Mouse (Mus musculus) megakaryocyte, embryonic 14.5 days (primary cell): ENCODE measurements around the gene Abhd8.

Source experiments
- FLI1 ChIP-seq: IDR thresholded peaks from 2 replicates; pipeline ENCODE4 v1.6.1; 2012; ENCODE audit warnings: low read length, inconsistent platforms, mixed read lengths
- GATA1 ChIP-seq: IDR thresholded peaks from 3 replicates; pipeline ENCODE4 v1.6.1; 2012; ENCODE audit warnings: mixed read lengths, low read length, inconsistent platforms, borderline replicate concordance

DNA sequence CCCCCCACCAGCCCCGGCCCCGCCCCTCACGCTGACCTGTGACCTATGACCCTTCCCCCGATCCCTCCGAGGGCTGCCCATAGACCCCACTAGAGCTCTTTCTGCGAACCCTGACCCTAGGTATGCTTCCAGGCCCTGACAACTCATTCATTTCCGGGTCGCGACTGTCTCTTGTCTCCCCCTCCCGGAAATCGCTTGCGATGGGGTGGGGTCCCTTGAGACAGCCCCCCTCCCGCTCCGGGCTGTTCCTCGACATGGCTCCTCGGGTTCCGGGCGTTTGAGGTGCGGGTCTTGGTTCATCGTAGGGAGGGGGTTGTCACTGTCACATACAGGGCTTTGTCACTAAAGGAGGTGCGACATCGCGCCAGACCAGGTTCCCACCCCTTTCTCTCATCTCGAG, 6.0 kb upstream of the Abhd8 start:
- TF ChIP-seq FLI1 = no peak
- no peak for TF ChIP-seq GATA1
